Mouse (Mus musculus) stomach, postnatal 0 days (tissue): ENCODE results near the gene Zmiz1. TPM values are rescaled to one million over a fixed set of nuclear protein-coding genes. Genes with fewer than 3 reads are reported as not detected.

ENCODE experiments used
- ATAC-seq: fragments of 200-750 bp; cut with Nextera tagmentation; 2 replicates; pipeline ENCODE4 v1.8.0; 2017; ENCODE audit not compliant: low FRiP score, low TSS enrichment
- DNase-seq: peaks from one replicate; pipeline ENCODE4 v3.0.0-alpha.2; 2016; ENCODE audit warnings: low spot score
- H3K27ac ChIP-seq: fragments of 300-500 bp; sonication (generic); replicated peaks from 2 replicates; pipeline ENCODE4 v1.5.1; 2014; ENCODE audit warnings: mild to moderate bottlenecking, control low read depth
- H3K27me3 ChIP-seq: fragments of 300-500 bp; sonication (generic); 2 replicates; pipeline ENCODE4 v1.6.1; 2014; ENCODE audit warnings: low read length; ENCODE audit not compliant: control insufficient read depth, insufficient read depth
- H3K36me3 ChIP-seq: fragments of 300-500 bp; sonication (generic); 2 replicates; pipeline ENCODE4 v1.6.1; 2014; ENCODE audit warnings: low read length, mixed read lengths; ENCODE audit not compliant: control insufficient read depth, insufficient read depth
- H3K4me1 ChIP-seq: fragments of 300-500 bp; sonication (generic); replicated peaks from 2 replicates; pipeline ENCODE4 v1.6.1; 2014; ENCODE audit warnings: antibody characterized with exemption; ENCODE audit not compliant: control insufficient read depth, insufficient read depth
- H3K4me2 ChIP-seq: fragments of 300-500 bp; sonication (generic); replicated peaks from 2 replicates; pipeline ENCODE4 v1.6.1; 2014; ENCODE audit warnings: low read depth, mild to moderate bottlenecking, control low read depth, moderate library complexity
- H3K4me3 ChIP-seq: fragments of 300-500 bp; sonication (generic); 2 replicates; pipeline ENCODE4 v1.5.1; 2014; ENCODE audit warnings: low read depth, low read length, control low read depth
- H3K9ac ChIP-seq: fragments of 300-500 bp; sonication (generic); 2 replicates; pipeline ENCODE4 v1.6.1; 2014; ENCODE audit warnings: mild to moderate bottlenecking, low read length, control low read depth, mixed read lengths
- H3K9me3 ChIP-seq: fragments of 300-500 bp; sonication (generic); 2 replicates; pipeline ENCODE4 v1.6.1; 2016; ENCODE audit warnings: low read length; ENCODE audit not compliant: control insufficient read depth
- CTCF ChIP-seq: IDR thresholded peaks from 2 replicates; pipeline ENCODE4 v1.5.1; 2016; ENCODE audit warnings: antibody characterized with exemption, low read depth, mild to moderate bottlenecking, moderate library complexity
- EP300 ChIP-seq: optimal IDR thresholded peaks from 2 replicates; pipeline ENCODE3; 2016; ENCODE audit warnings: antibody characterized with exemption
- WGBS: fragments of 180-500 bp; shearing (Covaris S2); extraction: QIAGEN DNeasy Blood & Tissue Kit; methylation state at CpG from one replicate; pipeline ENCODE4 v1.1.7; 2014; 5-methylcytosine and 5-hydroxymethylcytosine counted together
- polyA plus RNA-seq: library from polyadenylated mRNA; unstranded; fragments of >200 nt; fragmentation: Nextera tagmentation; extraction: Ambion mirVana; gene quantifications from 2 replicates; pipeline ENCODE4 v1.2.1, GENCODE M21; 2015

Zmiz1 gene
- polyA plus RNA-seq, 1 experiment from 2014 or later = 13.0 TPM

DNA sequence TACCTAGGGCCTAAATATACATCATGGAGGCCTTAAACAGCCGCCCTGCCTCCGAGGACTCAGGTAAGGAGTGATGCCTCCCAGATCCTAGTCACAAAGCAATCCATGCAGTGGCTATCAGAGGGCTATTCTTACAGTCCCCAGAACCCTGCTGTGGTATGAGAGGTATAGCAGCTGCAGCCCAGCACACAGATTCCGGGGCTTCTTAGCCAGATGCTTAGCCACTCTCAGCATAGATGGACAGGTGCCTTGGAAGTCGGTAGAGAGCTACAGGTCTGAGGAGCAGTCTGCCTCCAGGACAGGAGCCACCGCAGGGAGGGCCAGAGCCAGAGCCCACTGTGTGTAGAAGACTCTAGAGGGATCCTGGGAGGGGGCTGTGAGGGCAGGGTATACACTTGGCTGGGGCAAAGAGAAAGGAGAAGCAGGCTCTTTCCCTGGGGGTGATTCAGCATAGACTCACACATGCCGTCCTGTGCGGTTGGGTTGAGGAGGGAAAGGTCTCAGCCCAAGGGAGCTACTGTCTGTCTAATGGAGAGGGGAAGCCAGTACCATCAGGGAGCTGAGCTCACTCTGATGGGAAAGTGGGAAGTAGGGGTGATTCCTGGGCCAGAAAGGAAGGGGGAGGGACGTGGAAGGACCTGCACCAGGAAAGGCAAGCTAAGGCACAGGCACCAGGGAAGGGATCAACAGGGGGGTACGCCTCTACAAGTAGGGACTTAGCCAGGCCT is 27.9 kb downstream of the Zmiz1 start:
- TF ChIP-seq EP300 = no peak
- TF ChIP-seq CTCF = no peak
- peaks cover 20% of the 10 kb centered on the region for H3K4me1 ChIP-seq
- H3K36me3 ChIP-seq = no peaks in the 10 kb centered on the region
- WGBS = 53% methylated on average over 9 of the region's 9 CpGs
- ATAC-seq (no peak), DNase-seq (no peak)
- H3K4me2 ChIP-seq = no peak overlapping the region
- no peaks in the 10 kb centered on the region for H3K27me3 ChIP-seq
- no peaks in the 10 kb centered on the region for H3K9me3 ChIP-seq
- no peak overlapping the region for H3K4me3 ChIP-seq
- peak overlapping the region; percentile 74 for H3K27ac ChIP-seq
- 0 out of 2 replicates have a peak overlapping the region, but pooled peaks have one; percentile 18 for H3K9ac ChIP-seq

- WGBS = 37% methylated on average over 7 of the region's 7 CpGs
- ATAC-seq = no peak
Measured at GRCm38 (mm10) chr14:25487470-25487955, 28.5 kb downstream of the Zmiz1 start.

GRCm38 (mm10) chr14:25488097-25488613 is 29.2 kb downstream of the Zmiz1 start:
- H3K36me3 ChIP-seq = no peaks in the 10 kb centered on the region
- WGBS = 54% methylated on average over 6 of the region's 6 CpGs
- no peak overlapping the region for H3K4me2 ChIP-seq
- TF ChIP-seq EP300 = no peak
- TF ChIP-seq CTCF = peak; percentile 30
- no peaks in the 10 kb centered on the region for H3K9me3 ChIP-seq
- peaks cover 24% of the 10 kb centered on the region for H3K4me1 ChIP-seq
- peak overlapping the region; percentile 74 for H3K27ac ChIP-seq
- H3K4me3 ChIP-seq = no peak overlapping the region
- DNase-seq (no peak), ATAC-seq (peak; percentile 23; the same call in 1 of the 2 replicates)
- H3K27me3 ChIP-seq = no peaks in the 10 kb centered on the region
- no peak overlapping the region for H3K9ac ChIP-seq

More at GRCm38 (mm10) chr14:25487470-25487955, 28.5 kb downstream of the Zmiz1 start:
- TF ChIP-seq EP300 (no peak), CTCF (no peak)
- 0 out of 2 replicates have a peak overlapping the region, but pooled peaks have one; percentile 18 for H3K9ac ChIP-seq
- H3K9me3 ChIP-seq = no peaks in the 10 kb centered on the region
- H3K4me2 ChIP-seq = no peak overlapping the region
- no peaks in the 10 kb centered on the region for H3K36me3 ChIP-seq
- no peaks in the 10 kb centered on the region for H3K27me3 ChIP-seq
- H3K4me1 ChIP-seq = peaks cover 20% of the 10 kb centered on the region
- H3K27ac ChIP-seq = peak overlapping the region; percentile 74
- H3K4me3 ChIP-seq = no peak overlapping the region
- no peak for DNase-seq

DNA sequence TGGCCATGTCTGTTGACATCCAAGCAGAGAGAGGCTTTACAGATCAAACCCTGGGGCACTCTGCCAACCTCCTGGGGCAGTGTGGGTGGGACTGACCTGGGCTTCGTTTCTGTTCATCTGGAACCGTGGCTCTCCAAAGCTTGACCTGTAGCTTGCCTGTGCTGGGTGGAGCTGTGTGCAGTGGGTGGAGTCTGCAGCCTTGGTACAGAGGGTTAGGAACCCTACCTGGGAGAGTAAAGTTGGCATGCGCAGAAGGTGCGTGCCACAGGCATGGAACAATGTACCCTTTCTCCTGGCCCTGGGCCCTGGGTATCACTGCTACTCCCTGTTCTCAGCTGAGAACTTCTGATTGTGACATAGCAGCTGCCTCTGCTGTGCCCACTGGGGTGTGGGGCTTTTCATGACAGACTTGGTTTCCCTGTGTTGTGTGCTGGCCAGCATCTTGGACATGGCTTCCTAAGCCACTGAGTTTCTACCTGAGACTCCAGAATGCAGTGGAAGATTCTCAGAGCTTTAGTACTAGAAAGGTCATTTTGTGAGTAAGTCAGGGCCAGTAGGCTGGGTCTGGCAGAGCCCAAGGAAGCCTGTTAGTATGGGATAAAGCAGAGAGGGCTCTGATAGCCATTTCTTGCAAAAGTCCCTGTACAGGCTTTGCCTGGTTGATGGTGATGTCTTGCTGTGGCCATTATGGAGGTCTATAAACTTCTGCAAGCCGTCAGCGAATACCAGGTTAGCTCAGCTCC is 30.5 kb downstream of the Zmiz1 start:
- Histone ChIP-seq H3K27ac (peak overlapping the region; percentile 53; the same call in 1 of the 2 replicates), H3K4me1 (peaks cover 26% of the 10 kb centered on the region)
- peak; percentile 83 for ATAC-seq

DNA sequence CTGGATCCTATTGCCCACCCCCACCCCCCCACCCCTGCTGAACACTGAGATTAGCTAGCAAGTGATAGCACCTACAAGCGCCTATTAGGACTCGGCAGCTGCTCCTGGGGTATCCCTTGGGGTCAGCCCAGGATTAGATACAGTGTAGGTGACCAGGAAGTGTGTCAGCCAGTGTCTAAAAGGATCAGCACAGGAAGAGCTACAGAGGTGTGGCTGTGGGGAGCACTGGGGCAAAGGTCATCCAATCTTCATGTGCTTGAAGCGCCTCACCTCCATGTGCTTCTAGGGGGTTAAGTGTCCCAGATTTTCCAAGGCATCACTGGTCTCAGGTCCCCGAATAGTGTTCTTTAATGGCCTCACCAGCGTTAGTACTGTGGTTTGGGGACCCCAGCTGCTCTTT is 33.0 kb downstream of the Zmiz1 start:
- H3K36me3 ChIP-seq = no peaks in the 10 kb centered on the region
- DNase-seq = no peak
- no peak overlapping the region for H3K9ac ChIP-seq
- 82% methylated on average over 5 of the region's 5 CpGs for WGBS
- ATAC-seq = no peak
- H3K27me3 ChIP-seq = no peaks in the 10 kb centered on the region
- H3K9me3 ChIP-seq = no peaks in the 10 kb centered on the region
- TF ChIP-seq CTCF (no peak), EP300 (no peak)
- no peak overlapping the region for H3K27ac ChIP-seq
- H3K4me3 ChIP-seq = no peak overlapping the region
- H3K4me1 ChIP-seq = peaks cover 25% of the 10 kb centered on the region
- no peak overlapping the region for H3K4me2 ChIP-seq

More for the DNA sequence above, 30.5 kb downstream of the Zmiz1 start:
- WGBS = 46% methylated on average over 6 of the region's 6 CpGs
- no peak overlapping the region for H3K4me3 ChIP-seq
- no peaks in the 10 kb centered on the region for H3K36me3 ChIP-seq
- TF ChIP-seq EP300 (no peak), CTCF (no peak)
- H3K27me3 ChIP-seq = no peaks in the 10 kb centered on the region
- H3K4me2 ChIP-seq = no peak overlapping the region
- no peaks in the 10 kb centered on the region for H3K9me3 ChIP-seq
- no peak overlapping the region for H3K9ac ChIP-seq
- DNase-seq = peak; percentile 81
